Mouse (Mus musculus) hindbrain, embryonic 10.5 days (tissue): Measurements from ENCODE around the gene Creld2. TPM values are rescaled to one million over a fixed set of nuclear protein-coding genes. Genes with fewer than 3 reads are reported as not detected.
"Not testable (repeated sequence)": the region's sequence is repeated elsewhere in the genome, so short reads cannot be mapped to it uniquely, and the experiment has no call there.

Source experiments
- DNase-seq: peaks from one replicate; pipeline ENCODE4 v3.0.0-alpha.2; 2017; ENCODE audit warnings: low spot score
- H3K27ac ChIP-seq: fragments of 300-500 bp; sonication (generic); 2 replicates; pipeline ENCODE4 v1.5.1; 2016; ENCODE audit warnings: mild to moderate bottlenecking, moderate library complexity
- H3K27me3 ChIP-seq: fragments of 300-500 bp; sonication (generic); 2 replicates; pipeline ENCODE4 v1.6.1; 2016; ENCODE audit warnings: mild to moderate bottlenecking; ENCODE audit not compliant: poor library complexity, insufficient read depth, severe bottlenecking
- H3K36me3 ChIP-seq: fragments of 300-500 bp; sonication (generic); 2 replicates; pipeline ENCODE4 v1.6.1; 2016; ENCODE audit warnings: mild to moderate bottlenecking, moderate library complexity
- H3K4me1 ChIP-seq: fragments of 300-500 bp; sonication (generic); replicated peaks from 2 replicates; pipeline ENCODE4 v1.6.1; 2016; ENCODE audit warnings: mild to moderate bottlenecking
- H3K4me3 ChIP-seq: fragments of 300-500 bp; sonication (generic); 2 replicates; pipeline ENCODE4 v1.5.1; 2016; ENCODE audit warnings: mild to moderate bottlenecking, moderate library complexity
- H3K9me3 ChIP-seq: fragments of 300-500 bp; sonication (generic); 2 replicates; pipeline ENCODE4 v1.6.1; 2016; ENCODE audit warnings: mild to moderate bottlenecking, moderate library complexity
- WGBS: fragments of 180-500 bp; shearing (Covaris S2); methylation state at CpG from one replicate; pipeline ENCODE4 v1.1.7; 2016; 5-methylcytosine and 5-hydroxymethylcytosine counted together
- polyA plus RNA-seq: library from polyadenylated mRNA; unstranded; fragments of >200 nt; fragmentation: Nextera tagmentation; extraction: Ambion mirVana; gene quantifications from 2 replicates; pipeline ENCODE4 v1.2.1, GENCODE M21; 2016

The Creld2 gene
- 88.5 and 106 TPM in 2 replicates for polyA plus RNA-seq

DNA sequence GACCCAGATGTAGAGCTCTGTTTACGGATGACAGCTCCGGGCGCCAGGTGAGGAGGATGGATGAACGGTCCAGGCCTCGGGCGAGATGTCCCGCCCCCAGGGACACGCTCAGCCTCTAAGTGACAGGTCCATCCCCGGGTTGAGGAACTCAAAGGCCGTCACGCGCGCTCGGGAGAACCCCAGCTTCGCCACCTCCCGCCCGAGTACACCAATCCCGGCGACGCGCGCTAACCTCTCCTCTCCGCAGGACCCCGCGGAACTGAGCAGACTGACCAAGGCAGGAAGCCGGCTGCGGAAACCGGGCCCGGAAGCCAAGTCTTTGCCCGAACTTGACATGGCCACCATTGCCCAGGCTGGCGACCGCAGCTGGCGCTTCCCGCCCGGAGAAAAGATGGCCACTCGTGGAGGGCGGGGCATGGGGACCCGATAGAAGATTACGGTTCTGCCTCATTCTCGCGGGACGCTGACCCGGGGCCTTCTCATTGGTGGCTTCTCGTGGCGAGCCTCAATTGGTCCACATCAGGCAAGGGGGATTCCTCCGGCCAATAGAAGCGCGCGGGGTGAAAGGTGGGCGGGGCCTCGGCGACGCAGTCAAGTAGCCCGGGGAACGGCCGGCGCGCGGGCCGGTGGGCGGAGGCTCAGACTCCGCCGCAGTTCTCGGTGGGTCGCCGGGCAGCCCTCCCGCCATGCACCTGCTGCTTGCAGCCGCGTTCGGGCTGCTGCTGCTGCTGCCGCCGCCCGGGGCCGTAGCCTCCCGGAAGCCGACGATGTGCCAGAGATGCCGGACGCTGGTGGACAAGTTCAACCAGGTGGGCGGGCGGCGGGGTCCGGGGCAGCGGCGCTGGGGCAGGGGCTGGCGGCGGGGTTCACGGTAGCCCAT is at the start of gene Creld2, which contains the start of gene Alg12:
Gene Creld2, plus strand, starts transcription at position 621 of the 880 bp plus-strand sequence.
Gene Alg12, minus strand, starts transcription at position 293 of the 880 bp plus-strand sequence.
- WGBS, result under 1% methylated on average over 88 of the region's 88 CpGs
- DNase-seq, result peak; percentile 100
- no peaks in the 10 kb centered on the region for H3K9me3 ChIP-seq
- H3K27ac ChIP-seq, result peak within 1 kb of the TSS; percentile 90
- H3K27me3 ChIP-seq, result no peaks in the 10 kb centered on the region
- peak within 1 kb of the TSS; percentile 95 for H3K4me3 ChIP-seq
- H3K36me3 ChIP-seq, result peaks cover 59% of the 10 kb centered on the region
- H3K4me1 ChIP-seq, result peaks cover 28% of the 10 kb centered on the region

DNA sequence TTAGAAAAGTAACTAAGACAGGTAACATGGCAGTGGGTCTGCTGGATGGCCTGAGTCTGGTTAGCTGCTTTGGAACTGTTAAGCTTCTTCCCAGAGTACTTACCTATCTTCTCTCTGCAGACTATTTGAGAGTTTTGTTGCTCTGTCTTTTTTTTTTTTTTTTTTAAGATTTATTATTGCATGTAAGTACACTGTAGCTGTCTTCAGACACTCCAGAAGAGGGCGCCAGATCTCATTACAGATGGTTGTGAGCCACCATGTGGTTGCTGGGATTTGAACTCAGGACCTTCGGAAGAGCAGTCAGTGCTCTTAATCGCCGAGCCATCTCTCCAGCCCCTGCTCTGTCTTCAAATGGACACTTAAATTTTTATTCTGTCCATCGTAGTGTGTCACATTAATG is 44.8 kb upstream of the Creld2 start:
- not testable (repeated sequence) for H3K4me3 ChIP-seq, H3K27ac ChIP-seq, H3K27me3 ChIP-seq, DNase-seq, H3K9me3 ChIP-seq, H3K4me1 ChIP-seq
- 87% methylated on average over 5 of the region's 5 CpGs for WGBS
- H3K36me3 ChIP-seq, result peaks cover 97% of the 10 kb centered on the region

DNA sequence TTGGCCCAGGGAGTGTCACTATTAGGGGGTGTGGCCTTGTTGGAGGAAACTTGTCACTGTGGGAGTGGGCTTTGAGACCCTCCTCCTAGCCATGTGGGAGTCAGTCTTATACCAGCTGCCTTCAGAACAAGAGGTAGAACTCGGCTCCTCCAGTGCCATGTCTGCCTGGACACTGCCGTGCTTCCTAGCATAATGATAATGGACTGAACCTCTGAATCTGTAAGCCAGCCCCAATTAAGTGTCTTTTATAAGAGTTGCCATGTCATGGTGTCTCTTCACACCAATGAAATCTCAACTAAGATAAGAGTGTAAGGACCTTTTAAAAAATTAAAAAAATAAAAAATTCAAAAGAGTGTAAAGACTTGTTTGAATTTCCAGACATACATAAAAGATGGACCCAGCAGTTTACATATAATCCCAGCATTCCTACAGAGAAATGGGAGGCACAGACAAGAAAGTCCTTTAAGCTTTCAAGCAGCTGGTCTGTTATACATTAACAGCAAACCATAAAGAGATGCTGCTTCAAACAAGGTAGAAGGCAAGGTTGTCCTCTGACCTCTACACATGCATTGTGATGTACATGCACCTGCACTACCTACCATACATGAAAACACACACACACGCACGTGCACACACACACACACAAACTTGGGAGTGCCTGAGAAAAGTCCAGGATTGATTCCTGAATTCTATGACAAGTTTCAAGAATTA is 27.2 kb upstream of the Creld2 start:
- no peaks in the 10 kb centered on the region for H3K27me3 ChIP-seq
- H3K4me3 ChIP-seq, result no peak overlapping the region
- H3K9me3 ChIP-seq, result no peaks in the 10 kb centered on the region
- H3K27ac ChIP-seq, result no peak overlapping the region
- DNase-seq, result no peak
- peaks cover 7% of the 10 kb centered on the region for H3K36me3 ChIP-seq
- H3K4me1 ChIP-seq, result no peaks in the 10 kb centered on the region
- 87% methylated on average over 4 of the region's 4 CpGs for WGBS

DNA sequence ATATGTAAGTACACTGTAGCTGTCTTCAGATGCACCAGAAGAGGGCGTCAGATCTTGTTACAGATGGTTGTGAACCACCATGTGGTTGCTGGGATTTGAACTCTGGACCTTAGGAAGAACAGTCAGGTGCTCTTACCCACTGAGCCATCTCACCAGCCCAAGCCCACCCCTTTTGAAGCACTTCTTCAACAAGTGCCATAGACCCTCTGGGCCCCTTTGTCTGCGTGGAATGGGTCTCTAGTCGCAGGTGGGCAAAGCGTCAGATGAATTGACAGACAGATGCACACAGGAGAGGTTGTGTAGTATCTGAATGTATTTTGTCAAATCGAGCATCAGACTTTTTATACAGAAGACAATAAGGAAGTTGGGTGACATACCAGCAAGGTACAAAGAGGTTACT is 24.7 kb upstream of the Creld2 start:
- not testable (repeated sequence) for H3K36me3 ChIP-seq, H3K27me3 ChIP-seq, H3K4me3 ChIP-seq, H3K27ac ChIP-seq, H3K4me1 ChIP-seq, DNase-seq, H3K9me3 ChIP-seq
- WGBS, result 85% methylated on average over 5 of the region's 5 CpGs

DNA sequence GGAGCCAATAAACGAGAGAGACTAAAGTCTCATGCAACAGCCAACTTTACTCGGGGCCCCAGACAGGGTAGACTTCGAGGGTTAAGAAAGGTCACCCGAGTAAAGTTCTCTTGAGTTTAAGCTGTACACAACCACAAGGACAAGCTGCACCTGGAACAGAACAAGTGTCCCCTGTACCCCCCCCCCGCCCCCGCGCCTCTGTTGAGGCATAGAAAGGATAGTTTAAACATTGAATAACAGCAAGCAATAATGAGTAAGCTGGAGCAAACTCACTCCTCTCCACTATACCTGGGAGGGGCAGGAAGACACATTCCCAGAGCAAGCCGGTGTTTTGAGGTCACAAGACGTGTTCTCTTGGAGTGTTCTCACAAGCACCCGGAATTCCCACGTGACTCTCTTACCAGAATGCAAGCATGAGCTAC is 19.5 kb upstream of the Creld2 start:
- no peak for DNase-seq
- Histone ChIP-seq H3K9me3 (no peaks in the 10 kb centered on the region), H3K27ac (no peak overlapping the region), H3K4me1 (no peaks in the 10 kb centered on the region), H3K36me3 (peaks cover 16% of the 10 kb centered on the region), H3K4me3 (no peak overlapping the region), H3K27me3 (no peaks in the 10 kb centered on the region)
- WGBS, result 87% methylated on average over 11 of the region's 11 CpGs

DNA sequence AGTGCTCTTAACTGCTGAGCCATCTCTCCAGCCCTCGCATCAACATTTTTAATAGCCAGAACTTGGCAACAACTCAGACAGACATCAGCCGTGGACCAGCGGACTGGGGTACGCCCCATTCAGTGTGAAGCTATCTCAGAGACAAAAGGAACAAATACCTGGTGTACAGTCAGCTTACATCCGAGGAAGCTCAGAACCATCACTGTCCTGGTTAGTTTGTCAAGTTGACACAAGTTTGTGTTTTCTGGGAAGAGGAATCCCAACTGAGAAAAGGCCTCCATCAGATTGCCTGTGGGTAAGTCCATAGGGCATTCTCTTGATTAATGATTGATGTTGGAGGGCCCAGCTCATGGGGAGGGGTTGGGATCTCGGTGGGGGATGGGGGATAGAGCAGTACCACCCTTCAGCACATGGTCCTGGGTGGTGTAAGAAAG is 18.5 kb upstream of the Creld2 start:
- Histone ChIP-seq H3K27ac (no peak overlapping the region), H3K27me3 (no peaks in the 10 kb centered on the region), H3K4me3 (no peak overlapping the region), H3K36me3 (peaks cover 26% of the 10 kb centered on the region), H3K4me1 (no peaks in the 10 kb centered on the region), H3K9me3 (no peaks in the 10 kb centered on the region)
- 85% methylated on average over 6 of the region's 6 CpGs for WGBS
- no peak for DNase-seq

DNA sequence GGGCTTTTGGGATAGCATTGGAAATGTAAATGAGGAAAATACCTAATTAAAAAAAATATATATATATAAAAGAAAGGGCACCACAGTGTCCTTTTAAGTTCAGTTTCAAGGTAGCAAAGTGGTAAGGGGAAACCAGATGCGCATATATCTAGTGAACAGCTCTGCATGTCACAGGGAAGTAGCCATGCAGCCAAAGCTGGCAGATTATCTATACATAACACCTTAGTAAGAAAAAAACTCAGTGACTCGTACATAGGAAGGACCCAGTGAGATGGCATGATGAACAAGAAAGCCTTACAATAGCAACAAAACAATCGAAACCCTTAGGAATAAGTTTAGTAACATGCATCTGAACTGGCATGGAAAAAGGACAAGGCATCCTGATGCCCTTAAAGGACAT is 17.5 kb upstream of the Creld2 start:
- DNase-seq, result no peak
- Histone ChIP-seq H3K27me3 (no peaks in the 10 kb centered on the region), H3K36me3 (peaks cover 35% of the 10 kb centered on the region), H3K9me3 (no peaks in the 10 kb centered on the region), H3K4me3 (no peak overlapping the region), H3K4me1 (no peaks in the 10 kb centered on the region), H3K27ac (no peak overlapping the region)
- WGBS, result 92% methylated on average over 3 of the region's 3 CpGs

DNA sequence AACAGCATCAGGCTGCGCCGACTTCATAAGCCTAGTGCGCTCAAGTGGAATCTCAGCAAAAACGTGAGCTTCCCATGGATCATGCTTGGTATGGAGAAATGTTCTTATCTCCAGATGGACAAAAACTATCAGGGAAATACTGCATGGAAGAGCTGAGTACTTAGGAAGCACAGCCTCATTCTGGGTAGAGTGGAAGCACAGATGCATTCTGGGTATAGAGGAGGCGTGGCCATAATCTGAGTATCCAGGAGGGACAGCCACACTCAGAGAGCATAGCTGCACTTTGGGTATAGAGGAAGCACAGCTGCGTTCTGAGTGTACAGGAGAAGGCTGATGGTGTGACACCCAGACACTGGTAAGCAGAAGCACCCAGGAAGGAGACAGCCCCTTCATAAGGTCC is 17.1 kb upstream of the Creld2 start:
- 90% methylated on average over 6 of the region's 6 CpGs for WGBS
- Histone ChIP-seq H3K4me1 (no peaks in the 10 kb centered on the region), H3K27ac (no peak overlapping the region), H3K27me3 (no peaks in the 10 kb centered on the region), H3K4me3 (no peak overlapping the region), H3K9me3 (no peaks in the 10 kb centered on the region), H3K36me3 (peaks cover 38% of the 10 kb centered on the region)
- DNase-seq, result no peak

DNA sequence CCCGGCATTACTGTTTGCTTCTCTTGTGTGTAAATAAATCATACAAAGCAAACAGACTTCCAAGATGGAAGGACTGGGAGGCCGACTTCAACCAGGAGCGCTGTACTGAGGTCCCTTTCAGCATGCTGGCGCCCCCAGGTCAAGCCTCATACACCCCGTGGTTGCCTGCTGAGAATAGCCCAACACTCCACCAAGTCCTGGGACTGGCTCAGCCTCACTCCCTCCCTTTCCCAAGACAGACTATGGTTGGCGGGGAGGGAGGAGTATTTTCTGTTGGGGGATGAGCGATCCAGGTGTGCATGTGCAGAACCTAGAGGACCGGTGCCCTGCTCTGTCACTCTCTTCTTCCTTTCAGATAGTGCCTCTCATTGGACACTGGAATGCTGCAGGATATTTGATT is 11.3 kb upstream of the Creld2 start:
- 90% methylated on average over 8 of the region's 8 CpGs for WGBS
- Histone ChIP-seq H3K9me3 (no peaks in the 10 kb centered on the region), H3K27me3 (no peaks in the 10 kb centered on the region), H3K27ac (no peak overlapping the region), H3K4me3 (no peak overlapping the region), H3K36me3 (peaks cover 93% of the 10 kb centered on the region), H3K4me1 (no peaks in the 10 kb centered on the region)
- DNase-seq, result no peak

DNA sequence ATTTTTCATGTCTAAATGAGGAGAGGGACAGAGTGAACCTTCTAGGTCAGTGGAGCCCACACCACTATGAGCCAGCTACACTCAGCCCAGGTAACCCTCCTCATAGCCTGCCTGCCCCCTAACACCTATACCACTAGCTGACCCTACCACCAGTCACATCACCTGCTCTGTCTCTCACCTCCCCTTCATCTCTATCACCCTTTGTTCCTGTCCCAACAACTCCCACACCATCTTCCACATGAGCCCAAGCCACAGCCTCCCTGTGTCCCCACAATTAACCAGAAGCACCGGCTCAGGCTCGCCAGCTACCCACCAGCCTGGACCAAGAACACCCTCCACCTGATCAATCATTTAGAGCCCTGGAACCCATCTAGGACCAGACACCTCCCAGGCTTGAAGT is 9.1 kb upstream of the Creld2 start:
- no peak for DNase-seq
- whole genome bisulfite sequencing, result 86% methylated on average over 2 of the region's 2 CpGs
- Histone ChIP-seq H3K9me3 (no peaks in the 10 kb centered on the region), H3K4me1 (no peaks in the 10 kb centered on the region), H3K27ac (no peak overlapping the region), H3K27me3 (no peaks in the 10 kb centered on the region), H3K36me3 (peaks cover 96% of the 10 kb centered on the region), H3K4me3 (no peak overlapping the region)

DNA sequence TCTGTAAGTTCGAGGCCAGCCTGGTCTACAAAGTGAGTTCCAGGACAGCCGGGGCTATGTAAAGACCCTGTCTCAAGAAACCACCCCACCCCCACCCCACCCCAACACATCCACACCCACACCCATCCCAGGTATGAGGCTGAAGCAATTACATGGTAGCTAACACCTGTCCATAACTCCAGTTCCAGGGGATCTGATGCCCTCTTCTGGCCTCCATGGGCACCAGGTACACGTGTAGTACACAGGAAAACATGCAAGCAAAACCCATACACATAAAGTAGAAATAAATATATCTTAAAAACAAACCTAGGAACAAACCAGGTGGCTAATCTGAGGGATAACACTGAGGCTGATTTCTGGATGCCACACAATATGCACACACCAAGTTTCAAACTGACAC is 6.2 kb upstream of the Creld2 start:
- Histone ChIP-seq H3K4me3 (no peak overlapping the region), H3K27ac (no peak overlapping the region), H3K27me3 (no peaks in the 10 kb centered on the region), H3K9me3 (no peaks in the 10 kb centered on the region), H3K36me3 (peaks cover 80% of the 10 kb centered on the region), H3K4me1 (peaks cover 2% of the 10 kb centered on the region; the same call in 1 of the 2 replicates)
- 93% methylated on average over 3 of the region's 3 CpGs for WGBS
- no peak for DNase-seq

DNA sequence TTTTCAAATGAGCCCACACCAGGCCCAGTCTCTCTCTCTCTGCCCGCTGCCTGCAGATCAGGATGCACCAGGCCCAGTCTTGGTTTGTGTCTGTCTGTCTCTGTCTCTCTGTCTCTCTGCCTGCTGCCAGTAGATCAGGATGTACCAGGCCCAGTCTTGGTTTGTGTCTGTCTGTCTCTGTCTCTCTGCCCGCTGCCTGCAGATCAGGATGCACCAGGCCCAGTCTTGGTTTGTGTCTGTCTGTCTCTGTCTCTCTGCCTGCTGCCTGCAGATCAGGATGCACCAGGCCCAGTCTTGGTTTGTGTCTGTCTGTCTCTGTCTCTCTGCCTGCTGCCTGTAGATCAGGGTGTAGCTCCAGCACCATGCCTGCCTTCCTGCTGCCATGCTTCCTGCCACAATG is 5.6 kb upstream of the Creld2 start:
- not testable (repeated sequence) for DNase-seq, H3K27me3 ChIP-seq, H3K27ac ChIP-seq, H3K9me3 ChIP-seq, H3K4me1 ChIP-seq, H3K4me3 ChIP-seq
- peaks cover 74% of the 10 kb centered on the region for H3K36me3 ChIP-seq
- WGBS, result 90% methylated on average over 2 of the region's 2 CpGs

DNA sequence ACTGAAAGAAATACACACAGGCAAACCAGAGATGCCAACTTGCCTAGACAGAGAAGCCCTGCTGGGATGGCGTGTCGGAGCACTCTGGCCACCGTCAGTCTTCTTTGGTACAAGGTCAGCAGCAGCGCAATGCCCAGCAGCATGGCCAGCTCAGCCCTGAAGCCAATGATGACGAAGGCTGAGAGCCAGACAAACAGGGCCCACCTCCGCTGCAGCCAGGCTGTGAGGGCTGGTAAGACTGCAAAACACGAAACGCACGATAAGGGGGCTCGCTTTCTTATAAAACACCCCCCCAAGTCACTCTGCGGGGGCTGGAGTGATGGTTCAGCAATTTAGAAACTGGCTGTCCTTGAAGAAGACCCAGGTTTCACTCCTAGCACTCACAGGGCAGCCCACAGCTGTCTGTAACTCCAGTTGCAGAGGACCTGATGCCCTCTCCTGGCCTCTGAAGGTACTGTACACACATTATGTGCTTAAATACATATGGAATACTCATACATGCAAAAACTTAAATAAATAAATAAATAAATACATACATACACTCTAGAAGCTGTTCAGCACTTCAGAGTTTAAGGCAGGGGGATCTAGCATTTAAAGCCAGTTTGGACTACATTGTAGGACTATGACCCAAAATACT is 4.9 kb upstream of the Creld2 start:
- H3K4me3 ChIP-seq, result no peak overlapping the region
- H3K27me3 ChIP-seq, result no peaks in the 10 kb centered on the region
- peaks cover 67% of the 10 kb centered on the region for H3K36me3 ChIP-seq
- H3K4me1 ChIP-seq, result peaks cover 7% of the 10 kb centered on the region; the same call in 1 of the 2 replicates
- H3K9me3 ChIP-seq, result no peaks in the 10 kb centered on the region
- no peak for DNase-seq
- 96% methylated on average over 11 of the region's 11 CpGs for WGBS
- H3K27ac ChIP-seq, result no peak overlapping the region
